Mouse (Mus musculus) CH12.LX (cell line): Measurements from ENCODE around the gene Gstm3.

ENCODE experiments used
- CTCF ChIP-seq, 2 experiments: IDR thresholded peaks in 1 of 2; conservative IDR thresholded peaks in 1 of 2; 2 replicates each; pipeline ENCODE4 v1.5.1; 2011 to 2012; ENCODE audit warnings: low read depth in 2 of 2, low read length in 2 of 2, improper control_type of control experiment in 1 of 2, inconsistent platforms in 1 of 2, mild to moderate bottlenecking in 1 of 2, moderate library complexity in 1 of 2
- ETS1 ChIP-seq: conservative IDR thresholded peaks from 2 replicates; pipeline ENCODE4 v1.6.1; 2012; ENCODE audit warnings: low read depth, mild to moderate bottlenecking, inconsistent platforms, low read length, improper control_type of control experiment, moderate library complexity
- KAT2A ChIP-seq: IDR thresholded peaks from 2 replicates; pipeline ENCODE4 v1.6.1; 2012; ENCODE audit warnings: low read length, improper control_type of control experiment, inconsistent platforms; ENCODE audit not compliant: insufficient replicate concordance
- POLR2A ChIP-seq: IDR thresholded peaks from 2 replicates; pipeline ENCODE4 v1.6.1; 2011; ENCODE audit warnings: low read depth, mild to moderate bottlenecking, improper control_type of control experiment, low read length
- UBTF ChIP-seq: IDR thresholded peaks from 2 replicates; pipeline ENCODE4 v1.6.1; 2012; ENCODE audit warnings: low read depth, mild to moderate bottlenecking, inconsistent platforms, low read length, improper control_type of control experiment, moderate library complexity
- USF1 ChIP-seq: IDR thresholded peaks from 2 replicates; pipeline ENCODE4 v1.6.1; 2014; ENCODE audit warnings: low read depth, mild to moderate bottlenecking, inconsistent platforms, low read length, improper control_type of control experiment

GRCm38 (mm10) chr3:107945729-107946128 lies 23.4 kb downstream of the Gstm3 start:
- TF ChIP-seq POLR2A (no peak), CTCF (conservative IDR thresholded peaks at IDR 0.05 in 1 of 2, IDR thresholded peaks at IDR 0.05 in 1 of 2; ENCODE audit: low read depth in 2 of 2, low read length in 2 of 2) (peak in 1 of 2 experiments; percentile 47; a peak in 2 of 4 replicates), ETS1 (no peak), USF1 (no peak), UBTF (no peak), KAT2A (no peak)
